Mouse (Mus musculus) urinary bladder, adult 18-20 months (tissue): ENCODE measurements at regions not wholly inside any gene's neighbourhood (a gene's known extent, or its start where the extent isn't known, plus 50 kb on each side); places are given as distances from the start of the nearest gene placed in this dataset.
A peak's percentile ranks its signal among the peaks of the same experiment; 100 is the strongest.

Source experiments
- DNase-seq, 2 experiments: peaks; one replicate each; pipeline ENCODE4 v3.0.0; 2022; ENCODE audit warnings: low spot score in 2 of 2, mixed read lengths in 2 of 2

- DNase-seq = no peak
Observed at GRCm38 (mm10) chr2:106318695-106319266, 315.4 kb upstream of the Dnajc24 start.

GRCm38 (mm10) chr2:106346781-106347180 is 343.4 kb upstream of the Dnajc24 start:
- DNase-seq = no peak

GRCm38 (mm10) chr2:106347249-106347648 is 343.9 kb upstream of the Dnajc24 start:
- DNase-seq = no peak

GRCm38 (mm10) chr2:106355565-106355964 is 337.5 kb upstream of the Mpped2 start:
- DNase-seq = no peak

- peak; percentile 3 to 23 for DNase-seq
Observed at GRCm38 (mm10) chr2:106355984-106356547, 337.0 kb upstream of the Mpped2 start.

DNA sequence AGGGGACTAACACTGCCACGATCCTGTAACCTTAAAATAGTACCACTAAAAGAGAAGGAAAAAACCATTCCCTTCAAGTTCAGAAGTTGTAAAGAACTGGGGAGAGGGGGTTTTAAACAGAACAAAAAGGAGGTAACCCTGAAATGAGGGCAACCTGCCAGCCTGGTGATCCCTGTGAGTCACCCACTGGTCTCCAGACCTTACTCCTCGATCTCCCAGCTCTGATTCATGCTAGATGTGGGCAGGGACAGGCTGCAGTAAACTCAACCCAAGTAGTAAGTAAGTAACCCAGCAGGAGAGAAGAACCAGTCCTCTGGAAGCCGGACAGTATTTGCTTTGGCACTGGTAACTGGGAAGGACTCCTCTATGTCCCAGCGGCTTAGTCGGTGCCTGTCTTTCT is 324.4 kb upstream of the Mpped2 start:
- no peak for DNase-seq

- DNase-seq = no peak
Observed at GRCm38 (mm10) chr2:106383415-106384285, 309.4 kb upstream of the Mpped2 start.

- no peak for DNase-seq
Observed at GRCm38 (mm10) chr2:106384286-106384595, 308.8 kb upstream of the Mpped2 start.

DNA sequence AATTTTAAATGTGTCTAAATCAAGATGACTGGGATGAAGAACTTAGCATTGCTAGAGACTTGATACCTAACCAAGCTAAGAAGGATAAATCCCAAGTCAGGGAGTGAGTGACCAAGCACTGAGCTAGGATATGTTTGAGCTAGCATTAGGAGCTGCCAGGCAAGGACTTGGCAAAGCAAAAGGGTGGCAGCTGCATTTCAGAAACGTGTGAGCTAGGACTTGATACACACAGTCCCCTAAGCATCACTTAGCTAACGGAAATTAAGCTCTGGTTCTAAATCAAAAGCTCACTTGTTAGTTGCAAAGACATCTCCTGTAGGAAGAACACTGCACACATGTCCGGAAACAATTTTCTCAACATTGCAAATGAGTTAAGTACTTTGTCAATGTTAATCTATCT is 308.2 kb upstream of the Mpped2 start:
- no peak for DNase-seq

- no peak for DNase-seq
Observed at GRCm38 (mm10) chr2:106412158-106412557, 280.9 kb upstream of the Mpped2 start.

DNA sequence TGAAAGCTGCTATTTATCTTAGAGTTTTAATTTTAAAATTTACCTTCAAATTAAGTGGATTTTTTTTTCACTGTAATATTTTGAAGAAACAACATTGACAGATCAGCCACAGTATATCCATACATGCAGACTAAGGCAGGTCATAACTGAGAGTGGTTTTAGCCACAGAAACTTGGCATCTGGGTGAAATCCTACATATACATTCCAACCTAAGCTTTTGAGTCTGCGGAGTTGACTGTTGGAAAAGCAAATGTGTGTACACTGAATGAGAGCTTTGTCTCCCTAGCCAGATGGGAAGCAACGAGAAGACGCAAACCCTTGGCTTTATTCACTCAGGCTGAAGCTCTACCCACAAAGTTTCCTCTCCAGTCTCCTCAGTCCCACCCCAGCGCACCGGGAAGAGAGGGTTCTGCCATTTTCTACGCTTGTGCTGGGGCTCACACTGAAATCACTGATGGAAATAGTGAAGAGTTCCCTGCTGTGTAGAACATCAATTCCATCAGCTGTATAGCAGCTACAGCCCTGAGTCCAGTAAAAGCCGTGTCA is 277.5 kb upstream of the Mpped2 start:
- DNase-seq = no peak

DNA sequence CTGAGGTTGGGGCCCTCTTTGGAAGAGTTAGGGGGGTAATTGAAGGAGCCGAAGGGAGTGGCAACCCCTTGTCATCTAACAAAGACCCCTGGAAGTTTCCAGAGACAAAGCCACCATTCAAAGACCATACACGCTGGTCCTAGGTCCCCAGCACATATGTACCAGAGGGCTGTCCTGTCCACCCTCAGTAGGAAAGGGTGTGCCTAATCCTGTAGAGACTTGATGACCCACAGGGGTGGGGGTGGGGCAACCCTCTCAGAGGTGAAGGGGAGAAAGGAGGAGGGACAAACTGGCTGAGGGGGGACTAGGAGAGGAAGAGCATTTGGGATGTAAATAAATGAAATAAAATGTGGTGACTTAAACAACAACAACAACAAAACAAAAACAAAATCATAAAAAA is 274.9 kb upstream of the Mpped2 start:
- DNase-seq = no peak

DNA sequence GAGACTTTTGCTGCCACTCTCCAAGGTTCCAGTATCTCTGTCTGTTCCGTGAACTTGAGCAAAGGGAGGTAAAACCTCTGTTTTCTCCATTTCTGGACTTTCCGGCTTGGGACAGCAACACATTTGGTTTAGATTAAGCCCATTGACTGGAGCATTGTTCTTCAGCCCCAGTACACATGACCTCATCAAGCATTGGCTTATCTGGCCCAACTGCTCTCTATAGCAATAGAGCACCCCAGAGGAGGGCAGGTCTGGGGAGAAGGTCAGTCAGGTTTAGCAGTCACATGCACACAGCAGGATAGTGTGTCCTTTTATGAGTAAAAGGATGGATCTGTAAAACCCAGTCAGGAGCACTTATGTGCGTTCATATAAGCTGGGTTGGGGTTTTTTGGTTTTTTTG is 268.1 kb upstream of the Mpped2 start:
- no peak for DNase-seq

- no peak for DNase-seq
Observed at GRCm38 (mm10) chr2:106425451-106425881, 267.6 kb upstream of the Mpped2 start.

- no peak for DNase-seq
Observed at GRCm38 (mm10) chr2:106426010-106426409, 267.1 kb upstream of the Mpped2 start.

DNA sequence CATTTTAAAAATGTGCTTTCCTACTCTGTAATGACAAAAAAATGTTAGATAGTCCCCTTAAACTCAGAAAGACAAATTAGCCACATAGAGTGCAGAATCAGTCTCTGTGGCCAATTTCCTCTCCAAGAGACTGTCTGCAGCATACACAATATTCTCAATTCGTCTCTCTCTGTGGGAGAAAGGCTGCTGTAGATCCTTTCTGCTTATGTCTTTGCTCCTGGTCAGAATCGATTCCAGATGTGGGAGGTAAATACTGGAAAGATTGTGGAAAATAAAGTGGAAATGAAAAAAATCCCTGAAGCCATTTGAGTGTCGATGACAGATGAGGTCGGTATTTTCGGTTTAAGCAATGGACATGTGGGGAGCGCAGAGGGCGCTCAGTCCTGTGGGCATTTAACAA is 265.8 kb upstream of the Mpped2 start:
- DNase-seq = no peak

DNA sequence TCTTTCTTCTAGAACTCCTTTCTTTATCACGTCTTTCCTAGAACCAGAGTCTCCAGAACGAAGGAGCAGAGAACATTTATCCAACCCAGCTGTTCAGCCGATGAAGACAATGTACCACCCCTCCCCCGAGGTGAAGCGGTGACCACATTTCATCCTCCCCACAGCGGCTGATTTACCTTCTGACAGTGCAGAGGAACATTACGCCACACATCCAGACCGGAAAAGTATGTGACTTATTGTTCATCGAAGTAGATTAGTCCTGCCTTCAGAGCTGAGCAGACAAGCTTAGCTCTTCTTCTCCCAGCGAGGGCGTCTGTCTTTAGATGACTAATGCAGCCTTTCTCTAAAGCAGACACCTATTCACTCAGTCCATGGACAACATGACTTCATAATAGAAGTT is 264.2 kb upstream of the Mpped2 start:
- no peak for DNase-seq

GRCm38 (mm10) chr2:106431141-106431540 is 261.9 kb upstream of the Mpped2 start:
- DNase-seq = peak; percentile 8 to 18

DNA sequence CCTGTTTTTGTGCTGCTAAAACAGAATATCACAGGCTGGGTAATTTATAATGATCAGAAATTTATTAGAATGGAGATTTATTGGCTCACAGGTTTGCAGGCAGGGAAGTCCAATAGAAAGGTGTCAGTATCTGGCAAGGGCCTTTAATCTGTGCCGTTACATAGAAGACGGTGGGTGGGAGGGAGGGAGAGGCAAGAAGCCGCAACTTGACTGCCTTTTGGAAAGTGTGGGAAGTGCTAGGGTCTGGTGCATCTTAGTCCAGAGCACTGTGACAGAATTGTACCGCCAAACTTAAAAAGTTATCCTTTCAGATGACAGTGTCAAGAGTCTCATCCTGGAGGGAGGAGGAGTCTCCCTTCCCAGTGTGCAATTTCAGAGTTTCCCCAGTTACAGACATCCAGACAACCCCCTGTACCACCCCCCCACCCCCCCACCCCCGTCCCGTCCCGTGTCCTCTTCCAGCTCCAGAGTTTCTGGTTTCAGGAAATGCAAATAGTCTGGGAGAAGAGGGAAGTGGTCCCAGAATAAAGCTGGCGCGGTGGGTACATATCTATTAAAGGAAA is 261.4 kb upstream of the Mpped2 start:
- no peak for DNase-seq

- DNase-seq = no peak
Observed at GRCm38 (mm10) chr2:106436136-106436535, 256.9 kb upstream of the Mpped2 start.

- DNase-seq = no peak
Observed at GRCm38 (mm10) chr2:106454310-106454974, 238.6 kb upstream of the Mpped2 start.

- no peak for DNase-seq
Observed at GRCm38 (mm10) chr2:106455039-106455438, 238.0 kb upstream of the Mpped2 start.
